Mouse (Mus musculus) lung, postnatal 0 days (tissue): ENCODE results near the gene Fzr1. TPM values are rescaled to one million over a fixed set of nuclear protein-coding genes. Genes with fewer than 3 reads are reported as not detected.

Experiments used
- ATAC-seq: fragments of 200-750 bp; cut with Nextera tagmentation; 2 replicates; pipeline ENCODE4 v1.8.0; 2017; ENCODE audit warnings: moderate library complexity
- DNase-seq: peaks from one replicate; pipeline ENCODE4 v3.0.0-alpha.2; 2016; ENCODE audit warnings: low spot score
- H3K27ac ChIP-seq: fragments of 300-500 bp; sonication (generic); 2 replicates; pipeline ENCODE4 v1.5.1; 2014; ENCODE audit warnings: antibody characterized with exemption, mild to moderate bottlenecking, low read length, mixed read lengths
- H3K27me3 ChIP-seq: fragments of 300-500 bp; sonication (generic); replicated peaks from 2 replicates; pipeline ENCODE4 v1.6.1; 2014; ENCODE audit warnings: low read length, mixed read lengths; ENCODE audit not compliant: insufficient read depth
- H3K36me3 ChIP-seq: fragments of 300-500 bp; sonication (generic); 2 replicates; pipeline ENCODE4 v1.6.1; 2014; ENCODE audit warnings: low read length, mixed read lengths; ENCODE audit not compliant: insufficient read depth
- H3K4me1 ChIP-seq: fragments of 300-500 bp; sonication (generic); 2 replicates; pipeline ENCODE4 v1.6.1; 2014; ENCODE audit warnings: antibody characterized with exemption, low read depth, low read length, mixed read lengths; ENCODE audit not compliant: insufficient read depth
- H3K4me2 ChIP-seq: fragments of 300-500 bp; sonication (generic); replicated peaks from 2 replicates; pipeline ENCODE4 v1.6.1; 2014; ENCODE audit warnings: low read depth, mild to moderate bottlenecking, low read length, moderate library complexity, mixed read lengths
- H3K4me3 ChIP-seq: fragments of 300-500 bp; sonication (generic); 2 replicates; pipeline ENCODE4 v1.5.1; 2014; ENCODE audit warnings: low read depth, low read length
- H3K9ac ChIP-seq: fragments of 300-500 bp; sonication (generic); replicated peaks from 2 replicates; pipeline ENCODE4 v1.6.1; 2014; ENCODE audit warnings: low read depth, mild to moderate bottlenecking
- H3K9me3 ChIP-seq: fragments of 300-500 bp; sonication (generic); 2 replicates; pipeline ENCODE4 v1.6.1; 2016; ENCODE audit warnings: low read length, mixed read lengths
- CTCF ChIP-seq: IDR thresholded peaks from 2 replicates; pipeline ENCODE4 v1.5.1; 2016; ENCODE audit warnings: antibody characterized with exemption, mild to moderate bottlenecking
- EP300 ChIP-seq: IDR thresholded peaks from 2 replicates; pipeline ENCODE4 v1.6.1; 2016; ENCODE audit warnings: antibody characterized with exemption, mild to moderate bottlenecking, control low read depth
- WGBS: fragments of 180-500 bp; shearing (Covaris S2); extraction: QIAGEN DNeasy Blood & Tissue Kit; methylation state at CpG from one replicate; pipeline ENCODE4 v1.1.7; 2014; 5-methylcytosine and 5-hydroxymethylcytosine counted together
- polyA plus RNA-seq: library from polyadenylated mRNA; unstranded; fragments of >200 nt; fragmentation: Nextera tagmentation; extraction: Ambion mirVana; gene quantifications from 2 replicates; pipeline ENCODE4 v1.2.1, GENCODE M21; 2015

The Fzr1 gene
- polyA plus RNA-seq, 1 experiment from 2014 or later = 39.5 TPM

DNA sequence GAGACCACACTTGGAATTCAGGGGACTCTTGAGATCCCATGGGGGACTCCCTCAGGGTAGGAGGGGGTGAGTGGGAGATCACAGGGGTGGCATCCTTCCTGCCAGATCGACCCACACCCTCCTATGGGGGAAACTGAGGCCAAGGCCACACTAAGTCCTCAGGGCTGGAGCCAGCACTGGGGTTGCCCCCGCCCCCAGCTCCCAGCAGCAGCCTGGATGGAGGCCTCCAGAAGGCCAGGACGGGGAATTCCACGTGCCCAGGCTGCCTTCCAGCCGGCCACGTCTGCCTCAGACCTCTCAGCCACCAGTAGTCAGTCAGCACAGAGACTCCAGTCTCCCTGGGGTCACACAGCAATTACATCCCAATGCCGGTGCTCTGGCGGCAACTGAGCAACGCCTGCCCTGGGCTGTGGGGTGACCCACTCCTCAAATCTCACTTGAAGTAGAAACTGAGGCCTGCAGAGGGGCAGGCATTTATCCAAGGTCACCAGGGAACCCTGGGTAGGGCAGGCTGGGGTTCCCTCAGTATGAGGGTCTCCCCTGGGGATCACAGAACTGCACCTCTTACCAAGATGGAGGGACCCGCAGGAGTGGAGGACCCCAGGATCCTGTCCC, 47.0 kb upstream of the Fzr1 start:
- Histone ChIP-seq H3K9ac (no peak overlapping the region), H3K4me2 (peak overlapping the region; percentile 89), H3K9me3 (no peaks in the 10 kb centered on the region), H3K4me3 (no peak overlapping the region), H3K27me3 (no peaks in the 10 kb centered on the region), H3K4me1 (peaks cover 20% of the 10 kb centered on the region; the same call in 1 of the 2 replicates), H3K36me3 (no peaks in the 10 kb centered on the region), H3K27ac (0 out of 2 replicates have a peak overlapping the region, but pooled peaks have one; percentile 35)
- TF ChIP-seq EP300 (no peak), CTCF (no peak)
- ATAC-seq (no peak), DNase-seq (peak; percentile 5)
- 38% methylated on average over 10 of the region's 10 CpGs for WGBS

DNA sequence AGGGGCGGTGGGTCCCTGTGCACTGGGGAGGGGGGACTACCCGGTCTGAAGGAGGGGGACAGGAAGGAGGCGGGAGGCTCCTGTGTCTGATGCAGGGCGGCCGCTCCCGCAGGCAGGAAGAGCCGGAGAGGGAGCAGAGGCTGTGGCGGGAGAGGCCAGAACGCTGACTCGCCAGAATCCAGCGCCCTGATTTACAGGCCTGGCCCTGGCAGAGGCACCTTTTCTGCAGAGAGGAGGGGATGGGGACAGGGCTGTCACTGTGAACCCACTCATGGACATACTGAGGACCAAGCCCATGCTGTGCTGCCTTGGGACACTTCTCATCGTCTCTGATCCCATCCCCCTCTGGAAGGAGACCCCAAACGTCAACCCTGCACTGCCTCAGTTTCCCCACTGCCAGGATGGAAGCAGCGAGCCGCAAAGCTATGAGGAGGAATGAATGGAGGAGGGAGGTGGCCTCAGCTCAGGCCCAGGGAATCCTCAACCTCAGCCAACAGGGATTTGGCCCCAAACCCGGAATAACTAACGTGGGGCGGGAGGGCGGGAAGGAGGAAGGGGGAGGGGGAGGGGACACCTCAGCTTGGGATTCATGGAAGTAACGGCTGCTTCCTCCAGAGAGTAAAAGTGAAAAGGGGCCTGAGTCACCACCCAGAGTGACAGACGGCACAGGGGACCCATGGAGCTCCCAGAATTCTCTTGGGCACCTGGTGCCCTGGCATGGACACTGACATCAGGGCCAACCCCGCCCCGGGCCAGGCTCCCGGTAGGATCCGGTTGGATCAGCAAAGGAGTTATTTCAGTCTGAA, 46.1 kb upstream of the Fzr1 start:
- ATAC-seq (peak; percentile 27), DNase-seq (peak; percentile 60)
- TF ChIP-seq EP300 = no peak
- no peak for TF ChIP-seq CTCF
- H3K36me3 ChIP-seq = no peaks in the 10 kb centered on the region
- no peaks in the 10 kb centered on the region for H3K9me3 ChIP-seq
- H3K27ac ChIP-seq = 0 out of 2 replicates have a peak overlapping the region, but pooled peaks have one; percentile 35
- peak overlapping the region; percentile 89 for H3K4me2 ChIP-seq
- H3K9ac ChIP-seq = no peak overlapping the region
- 6% methylated on average over 23 of the region's 25 CpGs for WGBS
- H3K27me3 ChIP-seq = no peaks in the 10 kb centered on the region
- H3K4me1 ChIP-seq = peaks cover 20% of the 10 kb centered on the region; the same call in 1 of the 2 replicates
- H3K4me3 ChIP-seq = no peak overlapping the region

DNA sequence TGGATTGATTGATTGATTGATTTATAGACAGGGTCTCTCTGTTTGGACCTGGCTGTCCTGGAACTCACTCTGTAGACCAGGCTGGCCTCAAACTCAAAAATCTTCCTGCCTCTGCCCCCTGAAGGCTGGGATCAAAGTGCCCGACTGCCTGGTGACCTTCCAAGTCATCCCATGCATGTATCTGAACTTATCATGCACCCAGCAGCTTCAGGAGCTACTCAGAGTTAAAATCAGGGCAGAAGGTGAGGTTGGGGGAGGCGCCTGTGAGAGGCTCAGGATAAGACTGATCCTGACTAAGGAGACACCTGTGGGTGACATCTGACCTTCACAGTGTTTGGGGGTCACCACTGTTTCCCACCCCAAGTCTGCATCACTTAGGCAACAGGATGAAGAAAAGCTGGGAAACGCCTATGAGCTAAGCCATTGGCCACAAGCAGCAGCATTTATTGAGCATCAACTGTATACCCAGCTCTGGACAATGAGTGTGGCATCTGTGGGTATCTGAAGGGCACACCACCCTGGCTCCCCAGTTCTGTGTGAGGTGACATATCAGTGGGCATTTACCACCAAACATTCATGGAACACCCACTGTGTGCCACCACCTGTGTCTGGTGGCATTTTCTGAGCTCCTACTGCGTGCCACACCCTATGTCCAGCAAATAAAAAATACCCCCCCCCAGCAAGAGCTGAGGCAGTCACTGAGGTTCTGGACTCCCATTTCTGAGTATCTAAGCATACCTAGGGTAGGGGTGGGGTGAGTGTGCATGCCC, 45.3 kb upstream of the Fzr1 start:
- Histone ChIP-seq H3K9ac (no peak overlapping the region), H3K36me3 (no peaks in the 10 kb centered on the region), H3K27me3 (no peaks in the 10 kb centered on the region), H3K4me1 (peaks cover 20% of the 10 kb centered on the region; the same call in 1 of the 2 replicates), H3K4me3 (no peak overlapping the region), H3K27ac (no peak overlapping the region), H3K9me3 (no peaks in the 10 kb centered on the region), H3K4me2 (peak overlapping the region; percentile 89; the same call in 1 of the 2 replicates)
- 74% methylated on average over 4 of the region's 4 CpGs for WGBS
- no peak for ATAC-seq
- TF ChIP-seq CTCF (no peak), EP300 (no peak)
- DNase-seq = no peak

- no peaks in the 10 kb centered on the region for H3K27me3 ChIP-seq
- H3K27ac ChIP-seq = no peak overlapping the region
- H3K9me3 ChIP-seq = no peaks in the 10 kb centered on the region
- H3K4me1 ChIP-seq = peaks cover 20% of the 10 kb centered on the region; the same call in 1 of the 2 replicates
- DNase-seq (no peak), ATAC-seq (no peak)
- no peaks in the 10 kb centered on the region for H3K36me3 ChIP-seq
- no peak overlapping the region for H3K4me3 ChIP-seq
- no peak for TF ChIP-seq CTCF
- TF ChIP-seq EP300 = no peak
- no peak overlapping the region for H3K4me2 ChIP-seq
- no peak overlapping the region for H3K9ac ChIP-seq
- WGBS = 89% methylated on average over 3 of the region's 3 CpGs
These were observed 44.4 kb upstream of the Fzr1 start for GRCm38 (mm10) chr10:81422661-81423217.

DNA sequence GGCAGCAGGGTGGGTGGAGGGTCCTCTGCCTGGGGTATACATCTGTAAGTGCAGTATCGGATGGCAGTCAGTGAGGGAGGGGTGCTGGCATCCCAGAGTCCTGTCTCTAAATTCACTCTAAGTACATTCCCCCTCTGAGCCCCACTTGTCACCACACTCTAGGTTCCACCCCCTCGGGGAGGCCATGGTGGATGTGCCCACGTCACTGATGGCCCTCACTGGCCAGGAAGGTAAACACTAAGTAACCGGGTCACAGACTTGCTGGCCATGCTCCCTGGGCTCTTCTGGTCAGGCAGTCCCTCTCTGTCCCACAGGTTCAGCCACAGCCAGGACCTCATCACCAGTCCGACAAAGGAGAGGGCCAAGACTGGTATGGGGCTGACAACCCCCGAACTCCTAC, 43.9 kb upstream of the Fzr1 start:
- no peak for TF ChIP-seq CTCF
- no peak for TF ChIP-seq EP300
- H3K27me3 ChIP-seq = no peaks in the 10 kb centered on the region
- ATAC-seq (no peak), DNase-seq (peak; percentile 20)
- no peak overlapping the region for H3K4me2 ChIP-seq
- WGBS = 71% methylated on average over 6 of the region's 6 CpGs
- no peak overlapping the region for H3K9ac ChIP-seq
- H3K4me3 ChIP-seq = no peak overlapping the region
- H3K36me3 ChIP-seq = no peaks in the 10 kb centered on the region
- no peak overlapping the region for H3K27ac ChIP-seq
- peaks cover 19% of the 10 kb centered on the region for H3K4me1 ChIP-seq
- no peaks in the 10 kb centered on the region for H3K9me3 ChIP-seq

DNA sequence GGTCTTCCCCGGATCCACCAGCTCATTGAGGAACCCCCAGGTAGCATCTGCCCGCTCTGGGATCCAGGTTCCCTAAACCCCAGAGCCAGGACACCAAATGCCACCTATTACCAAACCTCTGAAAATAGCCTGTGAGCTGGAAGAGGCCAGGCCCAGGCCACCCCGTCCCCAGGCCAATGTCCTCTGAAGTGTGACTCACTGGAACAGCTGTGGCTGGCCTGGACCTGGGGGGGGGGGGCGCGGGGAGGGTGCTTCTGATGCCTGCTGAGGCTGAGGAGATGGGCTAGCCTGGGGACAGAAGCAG, 43.4 kb upstream of the Fzr1 start:
- Histone ChIP-seq H3K36me3 (no peaks in the 10 kb centered on the region), H3K4me3 (no peak overlapping the region), H3K4me2 (no peak overlapping the region), H3K27me3 (no peaks in the 10 kb centered on the region), H3K9me3 (no peaks in the 10 kb centered on the region), H3K4me1 (peaks cover 21% of the 10 kb centered on the region), H3K27ac (no peak overlapping the region), H3K9ac (no peak overlapping the region)
- TF ChIP-seq EP300 = no peak
- TF ChIP-seq CTCF = no peak
- 69% methylated on average over 5 of the region's 5 CpGs for WGBS
- DNase-seq (peak; percentile 16), ATAC-seq (no peak)
